Mouse (Mus musculus): ENCODE data around the gene Meaf6. TPM values are rescaled to one million over a fixed set of nuclear protein-coding genes. Genes with fewer than 3 reads are reported as not detected.
A peak's percentile ranks its signal among the peaks of the same experiment; 100 is the strongest.

Meaf6 gene
- polyA plus RNA-seq, 1 experiment = 17.5 TPM

- H3K4me1 ChIP-seq (ENCODE audit: control insufficient read depth, insufficient read depth, low read length) = no peaks in the 10 kb centered on the region
- no peak overlapping the region for H3K27ac ChIP-seq (ENCODE audit: insufficient read depth, low read depth, low read length)
- H3K36me3 ChIP-seq (ENCODE audit: control insufficient read depth, insufficient read depth, low read length) = no peaks in the 10 kb centered on the region
- WGBS = 87% methylated on average over 6 of the region's 6 CpGs
- no peak for DNase-seq
- H3K27me3 ChIP-seq (replicated peaks; ENCODE audit: control insufficient read depth, insufficient read depth, low read length) = no peaks in the 10 kb centered on the region
- no peak overlapping the region for H3K4me3 ChIP-seq (ENCODE audit: insufficient read depth, low read depth, low read length)
- TF ChIP-seq POLR2A (IDR thresholded peaks at IDR 0.05; ENCODE audit: low read depth, low read length) (no peak), CTCF (conservative IDR thresholded peaks at IDR 0.05; ENCODE audit: insufficient read depth, insufficient read length, low read depth, low read length) (no peak)
Observed at GRCm38 (mm10) chr4:125152469-125152868, 67.5 kb downstream of the Meaf6 start.

GRCm38 (mm10) chr4:125153659-125154241 lies 68.8 kb downstream of the Meaf6 start:
- H3K27ac ChIP-seq (ENCODE audit: insufficient read depth, low read depth, low read length) = no peak overlapping the region
- DNase-seq = no peak
- 65% methylated on average over 4 of the region's 4 CpGs for WGBS
- no peaks in the 10 kb centered on the region for H3K27me3 ChIP-seq (replicated peaks; ENCODE audit: control insufficient read depth, insufficient read depth, low read length)
- H3K36me3 ChIP-seq (ENCODE audit: control insufficient read depth, insufficient read depth, low read length) = no peaks in the 10 kb centered on the region
- H3K4me3 ChIP-seq (ENCODE audit: insufficient read depth, low read depth, low read length) = no peak overlapping the region
- H3K4me1 ChIP-seq (ENCODE audit: control insufficient read depth, insufficient read depth, low read length) = no peaks in the 10 kb centered on the region
- no peak for TF ChIP-seq POLR2A (IDR thresholded peaks at IDR 0.05; ENCODE audit: low read depth, low read length)
- TF ChIP-seq CTCF (conservative IDR thresholded peaks at IDR 0.05; ENCODE audit: insufficient read depth, insufficient read length, low read depth, low read length) = no peak

- H3K36me3 ChIP-seq (ENCODE audit: control insufficient read depth, insufficient read depth, low read length) = no peaks in the 10 kb centered on the region
- H3K4me1 ChIP-seq (ENCODE audit: control insufficient read depth, insufficient read depth, low read length) = no peaks in the 10 kb centered on the region
- no peak overlapping the region for H3K4me3 ChIP-seq (ENCODE audit: insufficient read depth, low read depth, low read length)
- DNase-seq = no peak
- WGBS = 84% methylated on average over 5 of the region's 5 CpGs
- no peaks in the 10 kb centered on the region for H3K27me3 ChIP-seq (replicated peaks; ENCODE audit: control insufficient read depth, insufficient read depth, low read length)
- no peak for TF ChIP-seq POLR2A (IDR thresholded peaks at IDR 0.05; ENCODE audit: low read depth, low read length)
- TF ChIP-seq CTCF (conservative IDR thresholded peaks at IDR 0.05; ENCODE audit: insufficient read depth, insufficient read length, low read depth, low read length) = no peak
- no peak overlapping the region for H3K27ac ChIP-seq (ENCODE audit: insufficient read depth, low read depth, low read length)
Observed at GRCm38 (mm10) chr4:125155646-125156045, 70.7 kb downstream of the Meaf6 start.

GRCm38 (mm10) chr4:125157322-125157721 lies 72.4 kb downstream of the Meaf6 start:
- WGBS = 76% methylated on average over 3 of the region's 3 CpGs
- no peaks in the 10 kb centered on the region for H3K4me1 ChIP-seq (ENCODE audit: control insufficient read depth, insufficient read depth, low read length)
- H3K36me3 ChIP-seq (ENCODE audit: control insufficient read depth, insufficient read depth, low read length) = no peaks in the 10 kb centered on the region
- no peak for DNase-seq
- H3K27ac ChIP-seq (ENCODE audit: insufficient read depth, low read depth, low read length) = no peak overlapping the region
- TF ChIP-seq CTCF (conservative IDR thresholded peaks at IDR 0.05; ENCODE audit: insufficient read depth, insufficient read length, low read depth, low read length) (no peak), POLR2A (IDR thresholded peaks at IDR 0.05; ENCODE audit: low read depth, low read length) (no peak)
- no peak overlapping the region for H3K4me3 ChIP-seq (ENCODE audit: insufficient read depth, low read depth, low read length)
- no peaks in the 10 kb centered on the region for H3K27me3 ChIP-seq (replicated peaks; ENCODE audit: control insufficient read depth, insufficient read depth, low read length)

- no peak for DNase-seq
- Histone ChIP-seq H3K4me3 (ENCODE audit: insufficient read depth, low read depth, low read length) (no peak overlapping the region), H3K27me3 (replicated peaks; ENCODE audit: control insufficient read depth, insufficient read depth, low read length) (no peaks in the 10 kb centered on the region), H3K4me1 (ENCODE audit: control insufficient read depth, insufficient read depth, low read length) (no peaks in the 10 kb centered on the region), H3K36me3 (ENCODE audit: control insufficient read depth, insufficient read depth, low read length) (no peaks in the 10 kb centered on the region), H3K27ac (ENCODE audit: insufficient read depth, low read depth, low read length) (no peak overlapping the region)
- WGBS = 78% methylated on average over 2 of the region's 2 CpGs
- TF ChIP-seq POLR2A (IDR thresholded peaks at IDR 0.05; ENCODE audit: low read depth, low read length) (no peak), CTCF (conservative IDR thresholded peaks at IDR 0.05; ENCODE audit: insufficient read depth, insufficient read length, low read depth, low read length) (no peak)
Observed at GRCm38 (mm10) chr4:125158081-125158480, 73.1 kb downstream of the Meaf6 start.

GRCm38 (mm10) chr4:125158581-125159317 lies 73.8 kb downstream of the Meaf6 start:
- no peak for TF ChIP-seq CTCF (conservative IDR thresholded peaks at IDR 0.05; ENCODE audit: insufficient read depth, insufficient read length, low read depth, low read length)
- no peak for TF ChIP-seq POLR2A (IDR thresholded peaks at IDR 0.05; ENCODE audit: low read depth, low read length)
- H3K36me3 ChIP-seq (ENCODE audit: control insufficient read depth, insufficient read depth, low read length) = no peaks in the 10 kb centered on the region
- H3K27ac ChIP-seq (ENCODE audit: insufficient read depth, low read depth, low read length) = no peak overlapping the region
- no peak for DNase-seq
- H3K4me1 ChIP-seq (ENCODE audit: control insufficient read depth, insufficient read depth, low read length) = no peaks in the 10 kb centered on the region
- 67% methylated on average over 20 of the region's 20 CpGs for WGBS
- no peak overlapping the region for H3K4me3 ChIP-seq (ENCODE audit: insufficient read depth, low read depth, low read length)
- H3K27me3 ChIP-seq (replicated peaks; ENCODE audit: control insufficient read depth, insufficient read depth, low read length) = no peaks in the 10 kb centered on the region

- no peak overlapping the region for H3K4me3 ChIP-seq (ENCODE audit: insufficient read depth, low read depth, low read length)
- DNase-seq = peak; percentile 84
Observed at GRCm38 (mm10) chr4:125160320-125160950, 75.5 kb downstream of the Meaf6 start.

More at GRCm38 (mm10) chr4:125160320-125160950, 75.5 kb downstream of the Meaf6 start:
- TF ChIP-seq POLR2A (IDR thresholded peaks at IDR 0.05; ENCODE audit: low read depth, low read length) = no peak
- peak; percentile 89 for TF ChIP-seq CTCF (conservative IDR thresholded peaks at IDR 0.05; ENCODE audit: insufficient read depth, insufficient read length, low read depth, low read length)
- Histone ChIP-seq H3K4me1 (ENCODE audit: control insufficient read depth, insufficient read depth, low read length) (no peaks in the 10 kb centered on the region), H3K27ac (ENCODE audit: insufficient read depth, low read depth, low read length) (no peak overlapping the region), H3K27me3 (replicated peaks; ENCODE audit: control insufficient read depth, insufficient read depth, low read length) (no peaks in the 10 kb centered on the region), H3K36me3 (ENCODE audit: control insufficient read depth, insufficient read depth, low read length) (no peaks in the 10 kb centered on the region)
- 7% methylated on average over 19 of the region's 19 CpGs for WGBS
